Mouse (Mus musculus) liver, postnatal 0 days (tissue): ENCODE data around the gene Dnajb13.

Experiments
- CTCF ChIP-seq: sonication (generic); IDR thresholded peaks from 2 replicates; pipeline ENCODE4 v1.5.1; 2016; ENCODE audit warnings: antibody characterized with exemption, low read depth
- EP300 ChIP-seq: IDR thresholded peaks from 2 replicates; pipeline ENCODE4 v1.6.1; 2016; ENCODE audit warnings: antibody characterized with exemption, low read depth, mild to moderate bottlenecking

GRCm38 (mm10) chr7:100470796-100471406, 43.9 kb downstream of the Dnajb13 start:
- TF ChIP-seq CTCF = no peak
- TF ChIP-seq EP300 = no peak
